Mouse (Mus musculus) T-helper 17 cell (primary cell): ENCODE data around the gene Cacna1s.

Experiments
- in situ Hi-C, 2 experiments: fragments of 300-600 bp; cut with MboI, MseI; formaldehyde crosslinking; loops; 1 replicate in 1 of 2; 2 replicates in 1 of 2; pipeline ENCODE4 v1.15.1; 2025; ENCODE audit warnings: high pct_unique_total_duplicates in 2 of 2

The Cacna1s gene

GRCm38 (mm10) chr1:136136547-136136946 is 84.0 kb downstream of the Cacna1s start:
- in situ Hi-C loops = loop anchor here (10.0 to 25.0 kb wide), 3 partner anchors 468 to 1002 kb away; partner anchors contain the start of gene Ptpn7 (in 1 of the 2)

DNA sequence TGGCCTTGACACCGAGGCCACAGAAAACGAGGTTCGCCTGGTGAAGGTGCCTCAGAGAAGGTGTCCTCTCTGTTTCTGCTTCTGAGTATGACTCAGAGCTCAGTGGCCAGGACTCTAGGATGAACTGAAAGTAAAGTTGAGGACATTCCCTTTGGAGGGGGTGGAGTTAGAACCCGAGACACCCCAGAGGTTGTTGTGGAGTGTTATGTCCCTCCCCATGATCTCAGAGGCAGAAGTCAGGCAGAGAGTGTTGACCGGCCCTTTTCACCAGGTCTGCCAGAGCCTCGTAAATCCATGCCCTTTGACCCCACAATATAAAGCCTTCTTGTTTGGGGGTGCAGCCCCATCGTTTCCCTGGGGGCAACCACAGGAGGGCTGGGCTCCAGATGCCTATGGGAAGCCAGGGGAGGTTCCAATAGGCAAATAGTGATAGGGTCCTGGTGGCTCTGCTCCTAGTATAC is 84.6 kb downstream of the Cacna1s start:
- in situ Hi-C loops = loop anchor here (10.0 to 25.0 kb wide), 3 partner anchors 468 to 1002 kb away; partner anchors contain the start of gene Ptpn7 (in 1 of the 2)

DNA sequence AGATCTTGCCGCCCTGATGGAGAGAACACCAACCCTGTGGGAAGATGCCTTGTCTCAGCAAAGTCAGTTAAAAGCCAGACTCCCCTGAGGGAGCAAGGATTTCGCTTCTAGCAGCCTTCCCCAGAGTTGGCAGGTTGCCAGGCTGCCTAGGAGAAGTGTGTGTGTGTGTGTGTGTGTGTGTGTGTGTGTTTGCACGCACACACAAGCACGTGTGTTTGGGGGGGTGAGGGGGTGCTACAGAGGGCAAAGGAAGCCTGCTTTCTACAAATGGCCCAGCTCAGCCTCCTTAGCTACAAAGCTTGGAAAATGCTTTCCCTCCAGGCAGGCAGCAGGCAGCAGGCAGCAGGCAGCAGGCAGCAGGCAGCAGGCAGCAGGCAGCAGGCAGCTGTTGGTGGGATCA is 85.0 kb downstream of the Cacna1s start:
- in situ Hi-C loops = loop anchor here (10.0 to 25.0 kb wide), 3 partner anchors 467 to 1003 kb away; partner anchors contain the start of gene Ptpn7 (in 1 of the 2)

DNA sequence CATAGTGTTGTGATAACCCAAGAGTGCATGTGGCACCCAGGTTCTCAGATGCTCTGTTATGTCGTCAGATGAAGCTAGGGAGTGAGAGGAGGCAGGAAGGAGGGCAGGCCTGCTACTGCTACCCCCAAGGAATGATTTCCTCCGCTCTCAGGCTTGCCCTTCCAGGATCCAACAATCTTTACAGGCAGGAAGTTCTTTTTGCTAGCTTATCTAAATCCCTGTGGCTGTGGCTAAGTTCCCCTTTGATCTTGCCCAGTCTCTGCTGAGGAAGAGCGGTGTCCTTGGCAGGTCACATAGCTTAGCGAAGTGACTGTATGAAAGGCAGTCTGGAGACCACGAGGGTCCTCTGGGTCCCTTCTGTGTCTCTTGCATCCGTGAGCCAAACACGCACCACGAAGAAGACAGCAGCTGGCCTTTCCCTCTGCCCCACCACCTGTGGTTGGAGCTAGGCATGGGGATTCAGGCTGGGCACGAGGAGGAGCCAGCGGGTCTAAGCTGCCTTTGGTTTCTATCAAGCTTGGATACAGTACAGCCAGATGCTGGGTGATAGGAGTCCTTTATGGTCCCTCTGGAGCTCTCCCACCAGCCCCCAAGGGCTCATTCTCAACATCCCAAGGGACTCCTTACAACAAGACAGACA is 85.8 kb downstream of the Cacna1s start:
- in situ Hi-C loops = loop anchor here (10.0 to 25.0 kb wide), 3 partner anchors 466 to 1004 kb away; partner anchors contain the start of gene Ptpn7 (in 1 of the 2)

GRCm38 (mm10) chr1:136139990-136140640 is 87.6 kb downstream of the Cacna1s start:
- in situ Hi-C loops = loop anchor here (10.0 to 25.0 kb wide), 3 partner anchors 465 to 1005 kb away; partner anchors contain the start of gene Ptpn7 (in 1 of the 2)

DNA sequence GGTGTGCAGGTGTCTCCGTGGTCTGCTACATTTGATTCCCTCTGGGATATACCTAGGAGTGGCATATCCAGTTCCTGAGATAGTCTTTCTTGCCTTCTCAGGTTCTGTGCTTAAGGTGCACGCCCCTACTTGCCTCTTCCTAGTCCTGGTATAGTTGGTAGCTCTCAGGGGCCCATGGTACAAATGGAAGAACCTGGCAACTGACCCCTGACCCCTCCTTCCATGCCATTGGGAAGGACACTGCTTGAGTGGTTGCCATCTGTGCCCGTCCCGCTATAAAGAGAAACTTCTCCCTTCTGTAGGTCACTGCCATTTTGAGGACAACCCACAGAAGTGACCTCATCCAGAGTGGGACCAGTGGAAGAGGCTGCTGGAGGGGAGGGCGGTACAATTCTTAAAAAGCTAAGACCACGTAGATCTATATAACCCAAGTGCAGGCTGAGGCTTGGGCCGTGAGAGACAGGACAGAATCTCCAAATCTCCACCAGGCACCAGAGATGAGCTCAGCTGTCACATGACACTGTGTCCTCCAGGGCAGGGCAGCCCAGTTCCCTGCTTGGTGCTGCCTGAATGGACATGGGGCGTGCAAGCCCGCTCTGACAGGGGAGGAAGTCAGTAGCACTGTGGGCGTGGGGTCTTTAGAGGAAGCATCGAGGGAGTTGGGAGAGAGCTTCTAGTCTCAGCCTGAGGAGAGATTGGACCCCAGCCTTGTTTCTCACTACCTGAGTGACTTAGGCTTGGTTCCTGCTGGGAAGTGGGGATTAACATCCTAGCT is 88.8 kb downstream of the Cacna1s start:
- in situ Hi-C loops = loop anchor here in 1 of 2 experiments (25.0 kb wide), 1 partner anchor 546 kb away; no protein-coding TSS in a partner anchor

DNA sequence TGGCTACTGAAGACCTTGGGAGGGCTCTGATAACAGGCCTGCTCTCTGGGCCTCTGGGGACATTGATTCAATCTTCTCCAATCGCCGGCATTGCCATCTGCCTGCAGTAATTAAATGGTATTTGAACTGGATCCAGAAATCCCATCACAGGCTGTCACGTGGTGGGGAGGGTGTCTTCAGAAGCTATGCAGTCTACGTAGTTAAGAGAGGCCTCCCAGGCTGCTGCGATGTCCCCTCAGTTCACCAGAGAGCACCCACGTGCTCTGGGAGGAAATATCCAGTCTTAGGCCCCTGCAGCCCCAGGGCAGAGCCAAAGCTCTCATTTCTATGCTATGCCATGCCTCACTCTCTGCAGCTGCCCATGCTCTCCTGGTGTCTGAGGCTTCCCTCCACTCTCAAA is 89.8 kb downstream of the Cacna1s start:
- in situ Hi-C loops = loop anchor here in 1 of 2 experiments (25.0 kb wide), 1 partner anchor 545 kb away; no protein-coding TSS in a partner anchor

DNA sequence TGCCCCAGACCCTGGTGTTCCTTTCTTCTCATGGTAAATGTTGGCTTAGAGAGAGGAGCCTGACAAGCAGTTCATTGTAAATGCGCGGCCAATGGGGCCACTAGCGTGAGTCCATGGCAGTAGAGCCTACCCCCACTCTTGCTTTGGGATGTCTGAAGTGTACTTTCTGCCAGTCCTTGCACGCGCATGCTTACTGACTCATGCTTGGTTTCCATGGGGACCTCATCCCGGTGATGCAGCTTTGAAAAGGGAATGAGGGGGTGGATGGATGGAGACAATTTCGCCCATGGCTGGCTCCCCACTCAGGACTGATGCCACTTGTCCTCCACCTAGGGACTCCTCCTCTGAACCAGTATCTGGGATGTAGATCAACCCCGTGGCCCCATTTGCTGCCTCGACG is 91.0 kb downstream of the Cacna1s start:
- in situ Hi-C loops = loop anchor here in 1 of 2 experiments (25.0 kb wide), 1 partner anchor 544 kb away; no protein-coding TSS in a partner anchor

DNA sequence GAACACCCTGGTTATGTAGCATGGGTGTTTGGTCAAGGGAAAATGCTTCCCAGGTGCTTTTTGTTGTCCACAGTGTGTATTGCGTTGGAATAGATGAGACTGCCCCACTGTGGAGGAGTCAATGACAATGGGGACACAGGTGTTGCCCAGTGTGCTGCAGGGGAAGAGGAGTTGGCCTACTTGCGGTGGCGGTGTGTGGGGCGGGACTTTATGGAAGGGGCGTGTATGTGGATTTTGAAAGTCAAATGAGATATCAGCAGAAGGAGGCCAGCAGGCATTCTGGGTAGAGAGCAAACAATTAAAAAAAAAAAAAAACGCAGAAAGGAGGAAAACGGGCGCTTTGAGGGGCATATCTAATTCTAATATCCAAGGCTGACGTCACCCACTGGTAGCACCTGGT is 97.2 kb downstream of the Cacna1s start:
- in situ Hi-C loops = loop anchor here (25.0 kb wide), 2 partner anchors 538 to 1737 kb away; partner anchors contain the start of genes Adipor1 (in 1 of the 2) and Cyb5r1 (in 1 of the 2)

DNA sequence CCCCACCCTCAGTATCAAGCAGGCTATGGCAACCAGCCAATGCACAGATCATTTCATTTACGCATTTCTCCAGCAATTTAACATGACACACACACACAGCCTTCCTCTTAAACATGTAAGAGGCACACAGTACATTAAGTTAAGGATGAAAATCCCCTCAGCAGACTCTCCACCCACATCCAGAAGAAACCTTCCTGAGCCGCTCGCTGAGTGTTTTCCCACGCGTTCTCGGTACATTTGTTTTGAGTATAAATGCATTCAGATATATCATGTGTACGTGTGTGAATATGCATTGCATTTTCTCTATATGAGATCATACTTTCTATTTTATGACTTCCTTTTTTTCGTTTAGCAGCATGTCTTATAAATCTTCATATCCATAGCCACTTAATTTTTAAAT is 98.8 kb downstream of the Cacna1s start:
- in situ Hi-C loops = loop anchor here in 1 of 2 experiments (25.0 kb wide), 1 partner anchor 1739 kb away; the partner anchor contains the start of genes Adipor1 and Cyb5r1

- in situ Hi-C loops = loop anchor here in 1 of 2 experiments (25.0 kb wide), 1 partner anchor 1744 kb away; the partner anchor contains the start of genes Adipor1 and Cyb5r1
Measured at GRCm38 (mm10) chr1:136156304-136156703, 103.8 kb downstream of the Cacna1s start.

DNA sequence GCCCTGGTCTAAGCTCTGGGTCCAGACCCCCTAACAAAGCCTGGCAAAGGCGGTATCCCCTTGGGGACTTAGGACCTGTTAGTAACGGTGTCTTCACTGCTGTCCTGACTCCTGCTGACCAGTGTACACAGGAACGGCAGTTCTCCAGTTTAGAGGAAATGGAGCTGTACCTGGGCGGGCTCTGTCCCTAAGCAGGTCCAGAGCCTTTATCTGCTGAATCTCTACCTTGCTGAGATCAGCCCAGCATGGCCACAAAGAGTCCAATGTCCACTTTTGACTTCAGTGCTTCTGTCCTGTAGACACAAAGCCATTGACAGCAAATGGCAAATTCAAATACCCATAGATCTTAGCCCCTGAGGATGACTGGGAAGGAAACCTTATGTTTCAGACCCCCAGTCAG is 104.4 kb downstream of the Cacna1s start:
- in situ Hi-C loops = loop anchor here in 1 of 2 experiments (25.0 kb wide), 1 partner anchor 1745 kb away; the partner anchor contains the start of genes Adipor1 and Cyb5r1

DNA sequence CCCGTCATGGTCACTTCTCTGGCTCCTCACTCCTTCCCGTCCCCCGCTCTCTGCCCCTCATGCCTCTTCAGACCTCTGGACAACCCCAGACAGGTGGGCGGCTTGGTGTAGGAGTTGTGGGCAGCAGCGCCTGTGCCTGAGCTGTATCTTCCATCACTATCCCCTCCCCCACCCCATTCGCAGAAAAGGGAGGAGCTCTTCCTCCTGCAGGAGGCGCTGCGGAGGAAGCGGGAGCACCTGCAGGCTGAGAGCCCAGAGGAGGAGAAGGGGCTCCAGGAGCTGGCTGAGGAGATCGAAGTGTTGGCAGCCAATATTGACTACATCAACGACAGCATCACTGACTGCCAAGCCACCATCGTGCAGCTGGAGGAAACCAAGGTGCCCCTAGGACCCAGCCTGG is 107.3 kb downstream of the Cacna1s start:
- in situ Hi-C loops = loop anchor here in 1 of 2 experiments (25.0 kb wide), 1 partner anchor 1748 kb away; the partner anchor contains the start of genes Adipor1 and Cyb5r1

DNA sequence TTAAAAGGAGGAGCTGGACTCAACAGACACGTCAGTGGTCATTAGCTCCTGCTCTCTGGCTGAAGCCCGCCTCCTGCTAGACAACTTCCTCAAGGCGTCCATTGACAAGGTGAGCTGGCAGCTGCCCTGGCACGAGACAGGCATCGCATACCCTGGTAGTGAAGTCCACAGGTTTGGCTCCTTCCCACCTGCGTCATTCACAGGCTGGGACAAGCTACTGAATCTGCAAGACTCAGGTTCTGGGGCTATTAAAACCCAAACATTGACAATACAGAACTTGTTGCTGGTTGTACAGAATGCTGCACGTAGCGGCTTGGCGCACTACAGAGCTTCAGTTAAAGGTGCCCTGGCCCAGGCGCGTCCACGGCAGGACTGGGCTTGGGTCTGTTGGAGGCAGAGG is 107.7 kb downstream of the Cacna1s start:
- in situ Hi-C loops = loop anchor here in 1 of 2 experiments (25.0 kb wide), 1 partner anchor 1748 kb away; the partner anchor contains the start of genes Adipor1 and Cyb5r1

DNA sequence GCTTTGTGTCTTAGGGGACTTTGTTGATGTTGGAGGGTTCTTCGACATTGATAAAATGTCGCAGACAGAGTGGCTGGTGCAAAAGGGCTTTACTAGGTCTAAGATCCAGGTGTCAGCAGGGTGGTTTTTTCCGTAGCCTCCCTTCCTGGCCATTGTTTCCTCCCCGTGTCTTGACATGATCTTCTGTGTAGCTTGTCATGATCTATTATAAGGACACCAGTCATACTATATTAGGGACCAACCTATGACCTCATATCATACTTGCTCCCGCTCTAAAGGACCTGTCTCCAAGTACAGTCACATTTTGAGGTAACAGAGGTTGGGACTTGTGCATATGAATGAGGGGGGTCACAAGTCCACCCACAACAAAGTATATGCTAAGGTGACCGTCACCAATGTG is 108.4 kb downstream of the Cacna1s start:
- in situ Hi-C loops = loop anchor here in 1 of 2 experiments (25.0 kb wide), 1 partner anchor 1749 kb away; the partner anchor contains the start of genes Adipor1 and Cyb5r1

DNA sequence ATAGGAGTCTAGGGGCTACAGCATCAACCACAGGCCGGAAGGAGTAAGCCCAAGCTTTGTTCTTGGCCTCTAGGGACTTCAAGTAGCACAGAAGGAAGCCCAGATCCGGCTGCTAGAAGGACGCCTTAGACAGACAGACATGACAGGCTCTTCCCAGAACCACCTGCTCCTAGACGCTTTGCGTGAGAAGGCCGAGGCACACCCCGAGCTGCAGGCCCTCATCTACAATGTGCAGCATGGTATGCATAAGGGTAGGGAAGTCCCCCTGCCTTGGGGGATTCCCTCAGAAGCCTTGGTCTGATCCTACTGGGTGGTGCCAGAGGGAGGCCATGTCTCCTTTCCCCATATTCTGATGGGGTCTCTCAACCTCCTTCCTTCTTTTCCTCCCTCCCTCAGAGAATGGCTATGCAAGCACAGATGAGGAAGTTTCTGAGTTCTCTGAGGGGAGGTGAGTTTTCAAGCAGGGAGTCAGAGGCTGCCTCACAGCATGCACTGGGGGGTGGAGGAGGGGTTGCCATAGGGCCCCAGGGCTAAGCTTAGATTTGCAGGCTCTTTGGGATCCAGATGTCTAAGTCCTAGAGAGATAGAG is 108.9 kb downstream of the Cacna1s start:
- in situ Hi-C loops = loop anchor here in 1 of 2 experiments (25.0 kb wide), 1 partner anchor 1749 kb away; the partner anchor contains the start of genes Adipor1 and Cyb5r1

- in situ Hi-C loops = loop anchor here in 1 of 2 experiments (25.0 kb wide), 1 partner anchor 1753 kb away; the partner anchor contains the start of genes Adipor1 and Cyb5r1
Measured at GRCm38 (mm10) chr1:136165436-136165835, 112.9 kb downstream of the Cacna1s start.

DNA sequence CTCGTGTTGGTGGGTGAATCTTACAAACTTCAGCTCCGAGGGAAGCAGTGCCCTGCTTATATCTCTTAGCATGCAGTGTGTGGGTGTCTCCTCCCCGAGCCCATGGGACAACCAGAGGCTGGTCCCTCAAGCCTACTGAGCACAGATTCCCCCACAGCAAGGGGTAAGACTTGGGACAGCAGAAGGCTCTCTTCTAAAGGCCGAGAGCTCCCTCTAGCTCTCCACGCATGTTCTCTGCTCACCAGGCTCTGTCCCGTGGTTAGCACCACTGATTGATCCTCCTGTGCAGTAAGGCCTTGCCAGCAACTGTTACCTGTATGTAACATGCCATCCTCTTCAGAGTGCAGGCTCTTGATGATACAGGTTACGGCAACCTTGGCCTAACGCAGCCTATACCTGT is 115.1 kb downstream of the Cacna1s start:
- in situ Hi-C loops = loop anchor here in 1 of 2 experiments (25.0 kb wide), 1 partner anchor 1755 kb away; the partner anchor contains the start of genes Adipor1 and Cyb5r1
